28 mouse cellular contexts compared by ENCODE assay signal in the genomic region with DNA sequence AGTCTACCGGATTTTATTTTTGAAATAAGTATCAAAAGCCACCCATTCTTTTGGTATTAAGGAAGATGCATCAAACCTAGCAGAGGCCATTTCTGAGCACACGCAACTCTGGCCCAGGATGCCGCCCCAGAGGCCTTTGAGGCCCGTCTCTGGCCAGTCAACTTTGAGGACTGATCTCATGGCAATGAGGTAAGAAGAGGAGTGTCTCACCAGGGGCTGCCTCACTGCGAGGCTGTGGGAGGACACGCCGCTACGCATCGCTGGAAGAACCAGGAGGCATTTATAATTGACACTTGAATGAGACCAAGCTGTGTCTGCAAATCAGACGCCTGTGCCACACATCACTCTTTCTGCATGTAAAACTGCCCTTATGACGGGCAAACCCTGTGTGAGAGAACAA. TPM values are rescaled to one million over a fixed set of nuclear protein-coding genes. Genes with fewer than 3 reads are reported as not detected.
"Had no signal": no experiment of that assay in that cellular context is flagged by ENCODE, and none has a peak within 500 bp of the region (broad histone marks: within the 10 kb centered on the region; RNA-seq: fewer than 3 reads in every experiment).

No protein-coding gene starts in this region.

- H3K36me3 ChIP-seq: heart, embryonic 10.5 days; heart, embryonic 12.5 days; hindbrain, embryonic 10.5 days; hindbrain, embryonic 12.5 days; intestine, embryonic 15.5 days; limb, embryonic 13.5 days; limb, embryonic 15.5 days; liver, embryonic 12.5 days had no signal

- H3K9ac ChIP-seq: heart, embryonic 12.5 days; hindbrain, embryonic 12.5 days; hindbrain, embryonic 14.5 days; intestine, embryonic 15.5 days; limb, embryonic 13.5 days; limb, embryonic 15.5 days; liver, embryonic 12.5 days; liver, embryonic 14.5 days had no signal

- ATAC-seq: hindbrain, embryonic 16.5 days; inflammation-experienced regulatory T-cells, adult 6 months; intestine, embryonic 15.5 days; intestine, postnatal 0 days; liver, embryonic 12.5 days had no signal

- H3K4me1 ChIP-seq: heart, embryonic 10.5 days; heart, embryonic 12.5 days; hindbrain, embryonic 12.5 days; intestine, embryonic 15.5 days; limb, embryonic 13.5 days; limb, embryonic 15.5 days; liver, embryonic 12.5 days had no signal

- H3K4me3 ChIP-seq: gastrocnemius, adult 2 months; heart, embryonic 10.5 days; heart, embryonic 12.5 days; hindbrain, embryonic 10.5 days; hindbrain, embryonic 12.5 days; intestine, embryonic 15.5 days; layer of hippocampus, adult 2 months; limb, embryonic 13.5 days; limb, embryonic 15.5 days; liver, embryonic 12.5 days had no signal

- DNase-seq: gastrocnemius, adult 2 months; gastrocnemius, postnatal 10 days; gastrocnemius, postnatal 25 days; heart, adult 18-20 months; heart, postnatal 10 days; heart, postnatal 4 days; kidney, adult 18-20 months; kidney, postnatal 10 days; kidney, postnatal 25 days; left cerebral cortex, postnatal 4 days had no signal

- H3K4me2 ChIP-seq: heart, embryonic 12.5 days; hindbrain, embryonic 12.5 days; hindbrain, embryonic 14.5 days; intestine, embryonic 15.5 days; limb, embryonic 13.5 days; limb, embryonic 15.5 days; liver, embryonic 12.5 days had no signal

- H3K27me3 ChIP-seq: hindbrain, embryonic 12.5 days; intestine, embryonic 15.5 days; limb, embryonic 15.5 days; liver, embryonic 12.5 days had no signal

- H3K27ac ChIP-seq: gastrocnemius, adult 2 months; heart, embryonic 10.5 days; hindbrain, embryonic 10.5 days; hindbrain, embryonic 12.5 days; hindbrain, embryonic 14.5 days; intestine, embryonic 15.5 days; layer of hippocampus, adult 2 months; limb, embryonic 13.5 days; limb, embryonic 15.5 days; liver, embryonic 12.5 days; liver, embryonic 14.5 days had no signal

- H3K9me3 ChIP-seq: heart, embryonic 10.5 days; heart, embryonic 12.5 days; hindbrain, embryonic 10.5 days; hindbrain, embryonic 12.5 days; intestine, embryonic 15.5 days; limb, embryonic 13.5 days; limb, embryonic 15.5 days; liver, embryonic 12.5 days had no signal

RNA-seq across cellular contexts. Expression of a gene that starts 45.0 kb away (rescaled TPM):
- total RNA-seq: granulocyte monocyte progenitor cell, adult 5-6 weeks; heart, postnatal 10 days; liver, adult 2 months had no signal
- polyA plus RNA-seq: heart, embryonic 16.5 days; inflammation-experienced regulatory T-cells, adult 6 months; limb, embryonic 11.5 days; liver, adult 2 months; liver, embryonic 14.5 days had no signal
